Mouse (Mus musculus) layer of hippocampus, postnatal 14 days (tissue): ENCODE measurements around the gene Map3k20. TPM values are rescaled to one million over a fixed set of nuclear protein-coding genes. Genes with fewer than 3 reads are reported as not detected.

Experiments used
- DNase-seq, 2 experiments: peaks; one replicate each; pipeline ENCODE4 v3.0.0; 2021 to 2022; ENCODE audit warnings: low spot score in 2 of 2, mixed read lengths in 1 of 2
- total RNA-seq, 2 experiments: library from RNA; stranded (reverse); gene quantifications; 2 replicates each; pipeline ENCODE4 v1.2.3; 2021

Gene Map3k20
- total RNA-seq, 2 experiments from 2014 or later = 16.7 to 18.2 TPM

DNA sequence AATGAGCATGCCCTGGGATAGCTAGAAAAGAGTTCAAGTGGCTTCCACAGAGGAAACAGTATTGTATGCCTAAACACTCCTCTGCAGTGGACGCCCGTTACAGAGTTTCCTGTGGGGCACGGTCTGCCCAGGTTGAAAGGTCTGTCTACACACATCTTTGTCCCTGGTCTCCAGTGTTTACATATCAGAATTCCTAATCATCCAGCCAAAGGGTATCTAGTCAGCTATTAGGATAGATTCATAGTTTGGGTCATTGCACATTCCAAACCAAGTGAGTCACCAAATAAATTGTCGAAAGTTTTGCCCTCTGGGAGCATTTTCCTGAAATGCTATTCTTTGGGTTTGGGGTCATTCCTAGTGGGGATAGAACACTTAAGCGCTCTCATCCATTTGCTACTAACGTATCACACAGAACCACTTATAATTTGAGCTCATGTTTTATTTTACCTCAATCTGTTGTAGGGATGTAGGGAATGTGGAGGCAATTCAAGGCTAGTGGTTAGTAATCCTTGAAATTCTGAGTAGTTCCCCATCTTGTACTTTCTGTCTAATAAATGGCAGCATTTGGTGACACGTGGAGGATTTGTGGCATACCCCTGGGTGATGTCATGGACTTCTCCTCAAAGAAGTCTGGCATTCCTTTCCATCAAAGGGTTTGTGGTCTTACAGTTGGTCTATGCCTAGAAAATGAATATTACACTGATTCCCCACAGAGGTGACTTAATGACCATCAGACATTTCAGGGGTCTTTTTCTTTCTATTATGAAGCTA lies 33.8 kb downstream of the Map3k20 start:
- DNase-seq = no peak

DNA sequence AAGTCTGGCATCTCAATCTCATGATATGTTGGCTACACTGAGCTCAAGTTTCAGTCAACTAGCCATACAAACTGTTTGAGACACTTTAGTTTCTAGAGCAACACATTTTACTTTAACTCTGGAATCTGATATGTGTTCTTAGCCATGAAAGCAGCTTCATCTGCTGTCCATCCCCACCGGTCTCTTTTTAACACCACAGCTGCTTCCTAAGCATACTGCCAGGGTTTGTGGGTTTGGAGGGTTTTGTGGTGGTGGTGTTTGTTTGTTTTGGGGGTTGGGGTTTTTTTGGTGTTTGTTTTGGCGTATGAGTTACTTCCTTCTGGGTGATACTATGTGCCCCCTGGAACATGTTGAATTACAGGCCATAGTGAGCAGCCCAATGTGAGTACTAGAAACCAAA lies 35.2 kb downstream of the Map3k20 start:
- no peak for DNase-seq

DNA sequence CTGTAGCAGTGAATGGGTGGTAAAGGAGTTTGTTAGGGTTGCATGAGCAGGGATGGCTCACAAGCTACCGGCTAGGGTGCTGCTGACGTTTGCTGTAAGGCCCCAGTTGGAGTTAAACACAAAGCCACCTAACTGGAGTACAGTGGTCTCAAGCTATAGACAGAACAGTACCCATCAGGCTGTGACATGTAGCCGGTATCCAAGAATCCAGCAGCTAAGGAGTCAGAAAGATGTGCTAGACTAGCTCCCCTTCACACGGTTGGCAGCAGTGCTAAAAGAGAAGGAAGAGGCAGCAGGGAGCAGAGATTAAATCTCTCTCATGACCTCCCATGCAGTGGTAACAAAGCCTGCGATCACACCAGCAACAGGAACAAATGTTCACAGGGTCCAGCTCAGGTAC lies 36.2 kb downstream of the Map3k20 start:
- DNase-seq = no peak

DNA sequence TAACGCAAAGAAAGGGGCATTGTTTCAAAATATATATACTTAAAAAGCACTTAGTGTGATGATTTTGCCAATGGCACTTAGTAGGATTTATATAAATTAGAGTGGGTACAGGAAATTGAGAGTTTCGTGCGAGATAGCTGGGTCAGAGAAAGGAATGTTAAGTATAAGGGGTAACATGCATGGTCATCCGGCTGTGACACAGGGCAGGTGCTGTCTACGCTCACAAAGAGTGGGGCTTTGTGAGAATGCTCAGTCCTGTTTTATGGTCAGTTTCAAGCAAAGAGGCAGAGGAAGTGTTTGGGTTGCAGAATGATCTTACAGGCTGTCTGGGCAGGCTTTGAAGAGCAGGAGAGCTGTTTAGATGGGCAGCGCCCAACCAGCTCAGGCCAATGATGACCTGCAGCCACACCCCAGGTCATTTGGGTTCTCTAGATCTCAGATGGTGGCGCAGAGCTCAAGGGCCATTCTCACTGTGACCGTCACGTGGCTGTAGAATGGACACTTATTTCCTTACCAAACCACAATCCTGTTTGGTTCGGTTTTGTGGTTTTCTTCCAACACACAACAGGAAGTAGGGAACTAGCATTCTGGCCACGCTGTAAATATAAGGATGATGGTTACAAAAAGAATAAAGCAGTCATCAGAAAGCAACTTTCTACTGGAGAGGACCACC lies 37.4 kb downstream of the Map3k20 start:
- no peak for DNase-seq

DNA sequence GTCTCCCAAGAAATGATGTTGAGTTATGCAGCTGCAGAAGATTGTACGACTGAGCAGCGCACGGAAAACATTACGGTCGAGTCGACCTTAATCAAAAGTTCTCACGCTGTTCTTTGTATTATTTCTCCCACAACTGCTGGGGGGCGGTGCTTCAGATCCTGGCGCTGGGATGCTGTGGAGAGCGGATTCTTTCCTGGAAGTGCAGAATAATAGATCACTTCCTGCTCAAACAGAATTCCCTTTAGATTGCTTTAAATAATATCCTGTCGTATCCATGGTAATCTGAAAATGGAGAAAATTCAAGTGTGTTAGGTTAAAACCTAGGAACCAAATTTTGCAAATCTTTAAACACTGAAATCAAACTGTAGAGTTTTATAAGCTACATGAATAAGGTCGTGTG lies 39.0 kb downstream of the Map3k20 start:
- no peak for DNase-seq

DNA sequence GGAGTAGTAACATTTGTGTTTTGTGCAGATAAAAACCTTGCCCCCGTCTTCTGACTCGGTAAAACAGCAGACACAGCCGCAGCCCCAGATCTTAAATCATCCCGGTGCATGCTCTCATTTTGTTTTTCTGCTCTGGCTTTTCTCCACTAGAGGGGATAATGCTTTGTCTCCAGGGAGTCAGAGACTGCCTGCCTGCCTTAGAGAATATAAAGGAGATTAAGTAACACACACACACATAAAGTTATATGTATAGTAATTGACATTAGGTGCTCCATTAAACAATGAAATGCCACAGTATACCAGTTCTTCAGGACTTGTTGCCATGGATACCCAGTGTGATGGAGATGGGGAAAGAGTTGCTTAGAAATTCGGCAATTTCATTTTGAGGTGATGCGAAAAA lies 41.1 kb downstream of the Map3k20 start:
- DNase-seq = peak in 1 of 2 experiments; percentile 24

DNA sequence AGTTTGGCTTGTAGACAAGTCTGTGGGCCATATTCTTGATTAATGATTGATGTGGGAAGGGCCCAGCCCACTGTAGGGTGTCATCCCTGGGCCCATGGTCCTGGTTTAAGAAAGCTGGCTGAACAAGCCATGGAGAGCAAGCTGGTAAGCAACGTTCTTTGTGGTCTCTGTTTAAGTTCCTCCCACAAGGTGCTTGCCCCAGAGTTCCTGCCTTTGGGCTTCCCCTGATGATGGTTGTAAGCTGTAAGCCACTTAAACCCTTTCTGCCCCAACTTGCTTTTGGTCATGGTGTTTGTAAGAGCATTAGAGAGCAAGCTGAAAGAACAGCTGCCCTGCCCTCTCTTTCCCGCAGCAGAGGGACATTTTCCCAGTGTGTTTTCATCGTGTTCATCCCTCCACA lies 43.0 kb downstream of the Map3k20 start:
- DNase-seq = no peak

DNA sequence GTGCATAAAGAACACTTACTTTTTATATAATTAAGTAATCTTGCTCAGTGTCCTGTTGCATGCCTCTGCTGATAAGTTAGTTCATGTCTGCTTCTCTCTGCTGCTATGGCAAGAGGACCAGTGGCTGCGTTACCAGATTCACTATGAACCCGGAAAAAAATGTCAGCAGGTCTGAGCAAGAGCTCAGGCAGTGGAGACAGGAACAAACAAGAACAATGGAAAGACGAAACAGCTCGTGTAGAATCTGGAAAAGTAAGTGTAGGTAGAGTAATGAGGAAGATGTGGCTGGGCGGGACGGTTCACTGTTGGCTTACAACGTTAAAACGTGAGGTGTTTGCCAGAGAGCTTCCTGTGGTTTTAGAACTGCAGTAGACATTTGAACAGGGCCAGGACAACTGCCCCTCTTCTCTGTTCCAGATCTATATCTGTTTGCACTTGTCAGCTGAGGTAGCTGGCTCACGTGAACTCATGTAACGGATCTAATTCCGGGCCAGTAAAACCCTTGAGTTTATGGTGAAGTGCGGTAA lies 45.6 kb downstream of the Map3k20 start:
- no peak for DNase-seq

DNA sequence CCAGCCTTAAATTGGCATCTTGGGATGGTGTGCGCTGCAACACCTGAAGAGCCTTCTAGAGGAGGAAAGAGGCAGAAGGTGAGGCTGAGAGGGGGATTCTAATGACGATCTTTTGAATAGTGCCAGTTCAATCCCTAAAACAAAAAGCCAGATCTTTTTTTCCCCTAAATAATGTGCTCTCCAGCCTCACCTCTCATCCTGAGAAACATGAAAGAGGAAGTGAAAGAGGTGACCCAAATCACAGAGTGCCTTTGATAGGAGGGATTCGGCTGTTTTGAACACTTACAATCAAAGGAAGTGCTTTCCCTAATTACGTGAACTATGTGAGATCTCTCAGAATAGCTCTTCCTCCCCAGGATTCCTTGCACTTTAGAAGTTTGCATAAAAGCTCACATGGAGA lies 46.6 kb downstream of the Map3k20 start:
- no peak for DNase-seq

DNA sequence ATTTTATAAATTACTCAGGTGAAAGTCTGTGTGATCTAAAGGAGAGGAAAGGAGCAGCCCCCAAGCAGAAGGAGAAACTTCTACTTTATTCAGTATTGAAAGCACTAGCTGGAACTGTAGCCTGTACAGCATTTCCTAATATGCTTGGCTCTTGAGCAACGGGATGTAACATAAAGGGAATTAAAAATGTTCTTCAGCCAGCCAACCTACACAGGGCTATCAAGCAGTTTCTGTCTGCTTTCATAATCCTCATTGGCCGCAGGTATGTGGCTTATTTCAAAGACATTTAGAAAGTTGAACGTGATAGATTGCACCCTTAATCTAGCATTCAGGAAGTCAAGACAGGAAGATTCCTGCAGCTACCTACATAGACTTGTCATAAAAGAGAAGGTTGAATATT lies 47.8 kb downstream of the Map3k20 start:
- DNase-seq = no peak

DNA sequence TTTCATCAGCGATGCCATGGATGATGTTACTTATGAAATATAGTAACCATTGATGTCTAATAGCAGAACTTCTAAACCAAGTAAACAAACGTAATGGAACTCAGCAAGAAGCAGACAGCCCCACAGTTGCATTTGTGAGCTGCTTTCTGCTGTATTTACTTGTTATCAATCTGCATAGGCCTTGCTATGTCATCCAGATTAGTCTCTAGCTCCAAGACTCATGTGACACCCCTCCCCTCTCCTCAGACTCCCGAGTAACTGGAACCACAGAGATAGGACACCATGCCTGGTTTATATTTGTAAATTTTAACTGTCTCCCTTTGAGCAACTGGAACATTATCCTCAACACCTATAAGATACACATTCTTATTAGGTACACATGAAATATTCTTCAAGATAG lies 51.4 kb downstream of the Map3k20 start:
- no peak for DNase-seq

DNA sequence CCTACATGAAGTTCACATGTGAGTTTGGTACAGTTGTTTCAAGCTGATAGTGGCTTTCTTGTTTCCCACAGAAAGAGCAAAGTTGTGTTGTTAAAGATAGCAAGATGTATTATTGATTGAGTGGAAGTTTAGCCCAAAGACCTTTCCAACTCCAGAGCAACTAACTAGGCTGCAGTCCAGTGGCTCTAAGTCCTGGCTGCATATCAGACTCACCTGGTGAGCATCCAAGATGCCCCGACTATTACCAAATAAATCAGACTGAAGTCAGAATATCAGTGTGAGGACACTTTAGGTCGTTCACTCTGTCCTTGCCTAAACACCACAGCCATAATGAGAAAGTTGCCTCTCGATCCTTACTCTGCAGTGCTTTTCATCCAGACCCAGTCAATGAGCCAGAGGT lies 59.8 kb downstream of the Map3k20 start:
- DNase-seq = no peak

DNA sequence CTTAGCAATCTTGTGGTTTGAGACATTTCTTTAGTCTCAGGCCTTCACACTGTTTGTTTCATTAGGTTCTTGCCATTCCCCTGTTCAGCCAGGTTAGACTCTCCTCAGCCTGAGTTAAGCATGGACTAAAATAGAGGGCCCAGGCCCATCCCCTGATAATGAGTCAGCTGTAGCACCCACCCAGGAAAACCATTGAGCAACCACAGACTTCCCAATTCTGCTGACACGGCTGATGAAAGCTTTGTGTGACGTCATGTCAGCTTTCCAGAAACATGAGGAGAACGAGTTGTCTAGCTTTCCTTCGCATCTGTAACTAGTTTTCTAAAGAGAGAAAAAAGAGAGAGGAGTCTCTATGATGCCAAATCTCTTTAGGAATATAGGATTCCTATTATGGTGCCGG lies 65.9 kb downstream of the Map3k20 start:
- DNase-seq = no peak

DNA sequence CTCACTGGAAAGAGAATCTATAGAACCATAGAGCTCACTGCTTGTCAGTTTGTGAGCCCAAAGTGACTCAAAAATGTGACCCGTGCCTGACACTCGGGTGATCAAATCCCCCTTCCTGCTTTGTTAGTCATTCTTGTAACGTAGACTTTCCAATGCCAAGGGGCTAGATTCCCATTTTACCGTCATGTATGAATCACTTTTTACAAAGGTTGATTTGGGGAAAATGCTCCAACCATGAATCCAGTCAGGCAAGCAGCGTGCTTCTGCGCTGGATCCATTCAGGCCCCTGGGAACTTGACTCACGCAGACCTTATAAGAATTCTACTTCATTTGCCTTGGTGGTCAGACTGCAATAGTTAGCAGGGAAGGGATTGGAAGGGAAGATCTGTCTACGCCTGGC lies 66.3 kb downstream of the Map3k20 start:
- DNase-seq = no peak

DNA sequence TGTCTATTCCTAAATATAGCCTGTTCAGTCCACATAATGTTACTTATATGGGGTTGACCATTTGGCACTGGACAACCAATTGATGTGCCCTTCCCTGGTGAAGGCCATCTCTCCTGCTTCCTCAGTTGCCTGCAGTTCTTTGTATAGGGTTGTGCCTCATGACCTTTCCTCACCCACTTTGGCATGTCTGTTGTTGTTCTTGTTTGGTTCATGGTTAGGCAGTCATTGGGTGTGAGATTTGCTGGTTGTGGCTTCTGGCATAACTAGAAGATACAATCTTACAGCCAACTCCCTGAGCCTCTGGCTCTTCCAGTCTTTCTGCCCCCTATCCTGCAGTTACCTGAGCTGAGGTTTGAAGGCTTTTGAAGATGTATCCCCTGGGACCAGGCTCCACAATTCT lies 67.3 kb downstream of the Map3k20 start:
- DNase-seq = no peak

DNA sequence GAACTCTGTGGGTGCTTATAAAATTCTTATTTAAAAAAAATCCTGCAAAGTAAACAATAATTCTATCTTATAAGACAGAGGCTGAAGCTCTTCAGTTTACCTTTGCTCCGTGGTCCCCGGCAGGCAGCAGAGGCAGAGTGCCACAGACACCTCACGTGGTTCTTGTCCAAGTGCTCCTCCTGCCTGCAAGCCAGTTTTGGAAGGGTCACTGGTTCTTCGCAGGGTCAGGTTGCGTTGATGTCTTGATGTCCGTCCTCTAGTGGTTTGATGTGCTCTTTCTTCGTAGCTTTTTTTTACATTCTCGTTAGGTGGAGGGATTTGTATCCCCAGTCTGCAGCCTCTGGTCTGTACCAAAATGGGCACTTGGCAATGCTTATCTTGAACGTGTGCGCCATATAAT lies 71.0 kb downstream of the Map3k20 start:
- DNase-seq = no peak

DNA sequence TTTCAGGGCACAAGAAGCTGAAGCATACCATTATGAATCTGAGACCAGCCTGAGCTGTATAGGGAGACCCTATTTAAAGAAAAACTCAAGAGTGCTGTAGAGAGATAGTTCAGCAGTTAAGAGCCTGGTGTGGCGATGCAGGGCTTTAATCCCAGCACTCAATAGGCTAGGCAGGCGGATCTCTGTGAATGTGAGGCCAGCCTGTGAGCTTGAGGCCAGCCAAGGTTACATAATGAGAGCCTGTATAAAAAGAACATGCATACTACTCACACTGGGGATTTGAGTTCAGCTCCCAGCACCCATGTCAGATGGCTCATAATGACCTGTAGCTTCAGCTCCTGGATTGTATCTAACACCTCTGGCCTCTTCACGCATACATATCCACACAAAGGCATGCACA lies 76.1 kb downstream of the Map3k20 start:
- DNase-seq = no peak

DNA sequence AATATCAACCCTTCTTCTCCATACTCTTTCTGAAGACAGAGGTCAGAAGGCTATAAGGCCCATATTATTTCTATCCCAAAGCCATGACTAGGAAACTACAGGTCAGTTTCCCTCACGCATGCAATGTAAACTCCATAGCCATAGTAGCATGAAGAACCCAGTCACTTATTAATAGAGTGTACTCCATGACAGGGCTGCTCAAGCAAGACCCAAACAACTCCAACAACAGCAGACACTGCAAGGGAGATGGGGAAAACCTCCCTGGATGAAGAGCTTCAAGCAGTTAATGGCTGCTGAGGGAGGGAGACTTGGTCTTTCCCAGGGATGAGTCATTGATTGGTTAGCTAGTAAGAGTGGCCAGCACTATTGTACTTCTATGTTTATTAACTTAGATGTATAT lies 78.0 kb downstream of the Map3k20 start:
- DNase-seq = no peak

DNA sequence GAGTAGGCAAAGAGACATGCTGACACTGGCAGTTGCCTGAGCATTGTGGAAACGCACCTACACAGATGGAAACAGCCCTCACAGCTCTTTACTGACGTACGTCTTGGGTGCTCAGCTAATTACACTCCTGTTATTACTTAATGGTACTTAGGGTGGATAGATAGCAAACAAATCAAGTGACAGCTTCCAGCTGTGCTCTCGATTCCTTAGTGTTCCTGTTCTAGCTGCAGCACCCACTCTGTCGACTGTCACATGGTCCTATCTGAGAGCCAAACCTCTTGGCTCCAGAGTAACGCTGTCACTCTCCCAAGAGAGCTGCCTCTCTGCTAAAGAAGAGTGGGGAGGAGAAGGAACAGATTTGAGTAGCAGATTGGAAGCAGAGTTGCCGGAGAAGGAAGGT lies 80.5 kb downstream of the Map3k20 start:
- peak; percentile 36 for DNase-seq

DNA sequence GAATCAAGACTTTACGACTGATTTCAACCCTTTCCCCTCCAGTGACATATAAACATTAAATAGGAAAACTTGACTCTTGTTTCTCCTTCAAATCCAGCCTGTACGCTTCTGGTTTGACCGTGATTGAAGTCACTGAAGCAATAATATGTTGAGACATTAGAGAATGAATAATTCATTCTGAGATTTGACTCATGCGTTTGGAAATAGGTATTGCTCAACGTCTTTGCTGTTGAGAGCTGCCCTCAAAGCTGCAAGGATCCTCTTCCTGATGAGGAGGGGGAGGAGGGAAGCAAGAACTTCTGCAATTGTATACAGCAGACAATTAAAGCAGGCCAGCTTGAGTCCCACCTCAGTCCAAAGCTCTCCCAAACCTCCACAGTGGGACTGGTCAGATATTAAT lies 81.1 kb downstream of the Map3k20 start:
- DNase-seq = no peak

DNA sequence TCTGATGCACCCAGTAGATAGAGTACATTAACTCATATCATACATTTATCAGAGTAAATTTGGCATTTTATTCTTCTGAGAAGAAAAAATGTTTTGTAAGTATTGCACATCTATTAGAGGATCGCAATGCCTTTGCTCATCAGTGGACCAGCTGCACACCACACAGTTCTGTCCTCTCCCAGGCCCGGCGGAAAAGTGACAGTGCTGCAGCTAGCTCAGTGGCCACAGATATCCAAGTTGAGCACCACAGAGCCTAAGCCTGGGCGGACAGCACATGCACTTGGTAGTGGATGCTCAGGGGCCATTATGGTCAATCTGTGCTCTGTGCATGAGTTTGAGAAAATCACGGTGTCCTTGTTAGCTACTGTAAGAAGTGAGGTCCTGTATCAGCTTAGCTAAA lies 82.4 kb downstream of the Map3k20 start:
- no peak for DNase-seq

DNA sequence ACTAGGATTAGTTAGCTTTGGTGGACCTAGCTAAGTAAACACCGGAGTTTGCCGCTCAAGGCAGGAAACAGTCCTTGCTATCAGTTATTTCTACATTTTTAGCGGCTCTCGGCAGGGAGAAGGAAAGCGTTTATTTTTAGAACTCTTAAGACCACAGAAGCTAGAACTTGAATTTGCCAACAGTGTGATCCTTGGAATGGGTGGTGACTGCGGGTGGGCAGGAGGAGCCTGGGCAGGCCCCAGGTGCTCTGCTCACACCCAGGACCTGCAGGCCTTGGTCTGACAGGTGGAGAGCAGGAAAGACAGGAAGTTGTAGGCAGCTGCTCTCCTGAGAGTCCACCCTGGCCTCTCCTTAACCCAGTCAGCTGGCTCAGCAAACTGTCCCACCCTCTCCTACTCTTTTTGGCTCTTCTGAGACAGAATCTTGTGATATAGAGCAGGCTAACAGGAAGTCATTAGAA lies 83.7 kb downstream of the Map3k20 start:
- DNase-seq = no peak

DNA sequence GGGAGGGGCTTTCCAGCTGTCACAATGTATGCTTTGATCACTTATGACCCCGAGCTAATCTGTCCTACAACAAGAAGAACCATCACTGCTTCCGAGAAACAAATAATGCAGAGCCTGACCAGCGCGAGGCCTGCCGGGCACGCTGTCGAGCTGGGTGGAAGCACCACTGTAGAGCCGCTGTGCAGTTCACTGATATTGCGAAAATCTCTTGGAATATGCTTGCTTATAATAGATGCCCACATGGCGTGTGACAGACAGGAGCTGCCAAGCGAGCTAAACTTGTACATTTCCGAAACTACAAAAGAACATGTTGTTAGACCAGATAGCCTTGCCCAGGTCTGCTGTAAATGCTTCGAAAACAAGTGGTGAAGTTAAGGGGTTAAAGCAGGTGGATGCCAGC lies 86.7 kb downstream of the Map3k20 start:
- DNase-seq = peak; percentile 28 to 33
